Mouse (Mus musculus): ENCODE results near the gene Apbb1. TPM values are rescaled to one million over a fixed set of nuclear protein-coding genes. Genes with fewer than 3 reads are reported as not detected.
A peak's percentile ranks its signal among the peaks of the same experiment; 100 is the strongest.

Gene Apbb1
- polyA plus RNA-seq, 1 experiment from 2014 or later, result 45.6 TPM

- WGBS, result 66% methylated on average over 2 of the region's 2 CpGs
These were observed 3.0 kb downstream of the Apbb1 start for GRCm38 (mm10) chr7:105578481-105578880.

GRCm38 (mm10) chr7:105577377-105577871 lies 4.0 kb downstream of the Apbb1 start:
- WGBS, result 93% methylated on average over 6 of the region's 6 CpGs
- no peak overlapping the region for H3K27ac ChIP-seq (replicated peaks; ENCODE audit: low read depth, low read length)

More at GRCm38 (mm10) chr7:105578481-105578880, 3.0 kb downstream of the Apbb1 start:
- Histone ChIP-seq H3K36me3 (ENCODE audit: control insufficient read depth, insufficient read depth, low read length) (peaks cover 6% of the 10 kb centered on the region; the same call in 1 of the 2 replicates), H3K9ac (ENCODE audit: low read depth, low read length) (no peak overlapping the region), H3K27me3 (replicated peaks; ENCODE audit: control insufficient read depth, insufficient read depth, low read length) (no peaks in the 10 kb centered on the region), H3K4me3 (ENCODE audit: low read depth, low read length) (no peak overlapping the region), H3K9me3 (ENCODE audit: control insufficient read depth, low read length) (no peaks in the 10 kb centered on the region), H3K4me1 (ENCODE audit: control insufficient read depth, insufficient read depth, low read length) (0 out of 2 replicates have a peak, but pooled peaks cover 11% of the 10 kb centered on the region), H3K4me2 (ENCODE audit: low read depth, low read length) (no peak overlapping the region), H3K27ac (replicated peaks; ENCODE audit: low read depth, low read length) (no peak overlapping the region)
- no peak for DNase-seq (ENCODE audit: low spot score)
- ATAC-seq (ENCODE audit: low read depth), result no peak

GRCm38 (mm10) chr7:105576166-105576748 lies 5.2 kb downstream of the Apbb1 start:
- no peak for ATAC-seq (ENCODE audit: low read depth)
- no peak overlapping the region for H3K4me2 ChIP-seq (ENCODE audit: low read depth, low read length)
- no peak overlapping the region for H3K4me3 ChIP-seq (ENCODE audit: low read depth, low read length)
- no peaks in the 10 kb centered on the region for H3K27me3 ChIP-seq (replicated peaks; ENCODE audit: control insufficient read depth, insufficient read depth, low read length)
- H3K27ac ChIP-seq (replicated peaks; ENCODE audit: low read depth, low read length), result no peak overlapping the region
- H3K9ac ChIP-seq (ENCODE audit: low read depth, low read length), result no peak overlapping the region
- H3K4me1 ChIP-seq (ENCODE audit: control insufficient read depth, insufficient read depth, low read length), result 0 out of 2 replicates have a peak, but pooled peaks cover 11% of the 10 kb centered on the region
- H3K36me3 ChIP-seq (ENCODE audit: control insufficient read depth, insufficient read depth, low read length), result peaks cover 16% of the 10 kb centered on the region
- H3K9me3 ChIP-seq (ENCODE audit: control insufficient read depth, low read length), result no peaks in the 10 kb centered on the region
- 54% methylated on average over 3 of the region's 3 CpGs for WGBS
- DNase-seq (ENCODE audit: low spot score), result peak; percentile 6

More at GRCm38 (mm10) chr7:105577377-105577871, 4.0 kb downstream of the Apbb1 start:
- H3K9ac ChIP-seq (ENCODE audit: low read depth, low read length), result no peak overlapping the region
- DNase-seq (ENCODE audit: low spot score) (no peak), ATAC-seq (ENCODE audit: low read depth) (no peak)
- H3K36me3 ChIP-seq (ENCODE audit: control insufficient read depth, insufficient read depth, low read length), result peaks cover 16% of the 10 kb centered on the region
- H3K9me3 ChIP-seq (ENCODE audit: control insufficient read depth, low read length), result no peaks in the 10 kb centered on the region
- H3K4me3 ChIP-seq (ENCODE audit: low read depth, low read length), result no peak overlapping the region
- H3K27me3 ChIP-seq (replicated peaks; ENCODE audit: control insufficient read depth, insufficient read depth, low read length), result no peaks in the 10 kb centered on the region
- no peak overlapping the region for H3K4me2 ChIP-seq (ENCODE audit: low read depth, low read length)
- 0 out of 2 replicates have a peak, but pooled peaks cover 11% of the 10 kb centered on the region for H3K4me1 ChIP-seq (ENCODE audit: control insufficient read depth, insufficient read depth, low read length)

GRCm38 (mm10) chr7:105574537-105574936 lies 6.9 kb downstream of the Apbb1 start:
- ATAC-seq (ENCODE audit: low read depth) (no peak), DNase-seq (ENCODE audit: low spot score) (no peak)
- Histone ChIP-seq H3K27me3 (replicated peaks; ENCODE audit: control insufficient read depth, insufficient read depth, low read length) (no peaks in the 10 kb centered on the region), H3K9me3 (ENCODE audit: control insufficient read depth, low read length) (no peaks in the 10 kb centered on the region), H3K4me1 (ENCODE audit: control insufficient read depth, insufficient read depth, low read length) (peaks cover 5% of the 10 kb centered on the region; the same call in 1 of the 2 replicates), H3K4me3 (ENCODE audit: low read depth, low read length) (no peak overlapping the region), H3K36me3 (ENCODE audit: control insufficient read depth, insufficient read depth, low read length) (peaks cover 16% of the 10 kb centered on the region), H3K27ac (replicated peaks; ENCODE audit: low read depth, low read length) (no peak overlapping the region), H3K9ac (ENCODE audit: low read depth, low read length) (no peak overlapping the region), H3K4me2 (ENCODE audit: low read depth, low read length) (no peak overlapping the region)
- 89% methylated on average over 4 of the region's 4 CpGs for WGBS

- no peak overlapping the region for H3K9ac ChIP-seq (ENCODE audit: low read depth, low read length)
- no peak overlapping the region for H3K27ac ChIP-seq (replicated peaks; ENCODE audit: low read depth, low read length)
- H3K9me3 ChIP-seq (ENCODE audit: control insufficient read depth, low read length), result no peaks in the 10 kb centered on the region
- H3K4me3 ChIP-seq (ENCODE audit: low read depth, low read length), result no peak overlapping the region
- 89% methylated on average over 8 of the region's 8 CpGs for WGBS
- no peaks in the 10 kb centered on the region for H3K27me3 ChIP-seq (replicated peaks; ENCODE audit: control insufficient read depth, insufficient read depth, low read length)
- peaks cover 16% of the 10 kb centered on the region for H3K36me3 ChIP-seq (ENCODE audit: control insufficient read depth, insufficient read depth, low read length)
- no peak for DNase-seq (ENCODE audit: low spot score)
- H3K4me2 ChIP-seq (ENCODE audit: low read depth, low read length), result no peak overlapping the region
- peaks cover 12% of the 10 kb centered on the region; the same call in 1 of the 2 replicates for H3K4me1 ChIP-seq (ENCODE audit: control insufficient read depth, insufficient read depth, low read length)
- ATAC-seq (ENCODE audit: low read depth), result no peak
These were observed 8.5 kb downstream of the Apbb1 start for GRCm38 (mm10) chr7:105572949-105573348.

- H3K9me3 ChIP-seq (ENCODE audit: control insufficient read depth, low read length), result no peaks in the 10 kb centered on the region
- no peak overlapping the region for H3K9ac ChIP-seq (ENCODE audit: low read depth, low read length)
- 73% methylated on average over 4 of the region's 4 CpGs for WGBS
- peaks cover 12% of the 10 kb centered on the region; the same call in 1 of the 2 replicates for H3K4me1 ChIP-seq (ENCODE audit: control insufficient read depth, insufficient read depth, low read length)
- no peaks in the 10 kb centered on the region for H3K27me3 ChIP-seq (replicated peaks; ENCODE audit: control insufficient read depth, insufficient read depth, low read length)
- H3K4me2 ChIP-seq (ENCODE audit: low read depth, low read length), result no peak overlapping the region
- no peak for ATAC-seq (ENCODE audit: low read depth)
- no peak for DNase-seq (ENCODE audit: low spot score)
- no peak overlapping the region for H3K4me3 ChIP-seq (ENCODE audit: low read depth, low read length)
- H3K36me3 ChIP-seq (ENCODE audit: control insufficient read depth, insufficient read depth, low read length), result peaks cover 36% of the 10 kb centered on the region
- H3K27ac ChIP-seq (replicated peaks; ENCODE audit: low read depth, low read length), result no peak overlapping the region
These were observed 10.7 kb downstream of the Apbb1 start for GRCm38 (mm10) chr7:105570756-105571155.

- Histone ChIP-seq H3K4me1 (ENCODE audit: control insufficient read depth, insufficient read depth, low read length) (peaks cover 12% of the 10 kb centered on the region; the same call in 1 of the 2 replicates), H3K9ac (ENCODE audit: low read depth, low read length) (no peak overlapping the region), H3K9me3 (ENCODE audit: control insufficient read depth, low read length) (no peaks in the 10 kb centered on the region), H3K36me3 (ENCODE audit: control insufficient read depth, insufficient read depth, low read length) (peaks cover 45% of the 10 kb centered on the region), H3K27me3 (replicated peaks; ENCODE audit: control insufficient read depth, insufficient read depth, low read length) (no peaks in the 10 kb centered on the region), H3K4me2 (ENCODE audit: low read depth, low read length) (0 out of 2 replicates have a peak overlapping the region, but pooled peaks have one; percentile 8), H3K4me3 (ENCODE audit: low read depth, low read length) (no peak overlapping the region), H3K27ac (replicated peaks; ENCODE audit: low read depth, low read length) (no peak overlapping the region; the same call in 1 of the 2 replicates)
- ATAC-seq (ENCODE audit: low read depth) (peak; percentile 14), DNase-seq (ENCODE audit: low spot score) (peak; percentile 29)
- 33% methylated on average over 12 of the region's 12 CpGs for WGBS
These were observed 11.6 kb downstream of the Apbb1 start for GRCm38 (mm10) chr7:105569512-105570496.

GRCm38 (mm10) chr7:105568988-105569471 lies 12.4 kb downstream of the Apbb1 start:
- Histone ChIP-seq H3K4me2 (ENCODE audit: low read depth, low read length) (no peak overlapping the region), H3K9me3 (ENCODE audit: control insufficient read depth, low read length) (no peaks in the 10 kb centered on the region), H3K36me3 (ENCODE audit: control insufficient read depth, insufficient read depth, low read length) (peaks cover 52% of the 10 kb centered on the region), H3K9ac (ENCODE audit: low read depth, low read length) (peak overlapping the region; percentile 25; the same call in 1 of the 2 replicates), H3K4me1 (ENCODE audit: control insufficient read depth, insufficient read depth, low read length) (peaks cover 12% of the 10 kb centered on the region; the same call in 1 of the 2 replicates), H3K27me3 (replicated peaks; ENCODE audit: control insufficient read depth, insufficient read depth, low read length) (no peaks in the 10 kb centered on the region), H3K27ac (replicated peaks; ENCODE audit: low read depth, low read length) (no peak overlapping the region), H3K4me3 (ENCODE audit: low read depth, low read length) (no peak overlapping the region)
- DNase-seq (ENCODE audit: low spot score), result peak; percentile 84
- ATAC-seq (ENCODE audit: low read depth), result peak; percentile 90
- 6% methylated on average over 6 of the region's 6 CpGs for WGBS
